Mouse (Mus musculus): ENCODE measurements around the gene Pxdc1. TPM values are rescaled to one million over a fixed set of nuclear protein-coding genes. Genes with fewer than 3 reads are reported as not detected.
A peak's percentile ranks its signal among the peaks of the same experiment; 100 is the strongest.

The Pxdc1 gene
- total RNA-seq, 2 experiments from 2014 or later: 4.3 to 12.2 TPM

GRCm38 (mm10) chr13:34652016-34652352 is 1.3 kb downstream of the Pxdc1 start:
- no peak for DNase-seq (ENCODE audit: low spot score in 2 of 2)

- peak; percentile 12 to 32 for DNase-seq (ENCODE audit: low spot score in 2 of 2)
These were observed 1.8 kb downstream of the Pxdc1 start for GRCm38 (mm10) chr13:34651474-34651991.

- DNase-seq (ENCODE audit: low spot score in 2 of 2): peak in 1 of 2 experiments; percentile 15
These were observed 2.3 kb downstream of the Pxdc1 start for GRCm38 (mm10) chr13:34650953-34651352.

- DNase-seq (ENCODE audit: low spot score in 2 of 2): no peak
These were observed 2.9 kb downstream of the Pxdc1 start for GRCm38 (mm10) chr13:34650371-34650770.

GRCm38 (mm10) chr13:34647751-34648150 is 5.5 kb downstream of the Pxdc1 start:
- DNase-seq (ENCODE audit: low spot score in 2 of 2): no peak

- DNase-seq (ENCODE audit: low spot score in 2 of 2): no peak
These were observed 6.1 kb downstream of the Pxdc1 start for GRCm38 (mm10) chr13:34647221-34647620.

GRCm38 (mm10) chr13:34646240-34646750 is 7.0 kb downstream of the Pxdc1 start:
- DNase-seq (ENCODE audit: low spot score in 2 of 2): no peak

GRCm38 (mm10) chr13:34645519-34645918 is 7.8 kb downstream of the Pxdc1 start:
- no peak for DNase-seq (ENCODE audit: low spot score in 2 of 2)

GRCm38 (mm10) chr13:34644401-34644800 is 8.9 kb downstream of the Pxdc1 start:
- DNase-seq (ENCODE audit: low spot score in 2 of 2): no peak

- no peak for DNase-seq (ENCODE audit: low spot score in 2 of 2)
These were observed 9.4 kb downstream of the Pxdc1 start for GRCm38 (mm10) chr13:34643926-34644325.

GRCm38 (mm10) chr13:34642941-34643875 is 10.1 kb downstream of the Pxdc1 start:
- DNase-seq (ENCODE audit: low spot score in 2 of 2): peak; percentile 70 to 71

GRCm38 (mm10) chr13:34641066-34641465 is 12.2 kb downstream of the Pxdc1 start:
- DNase-seq (ENCODE audit: low spot score in 2 of 2): no peak

GRCm38 (mm10) chr13:34635978-34636377 is 17.3 kb downstream of the Pxdc1 start:
- peak; percentile 45 to 48 for DNase-seq (ENCODE audit: low spot score in 2 of 2)

GRCm38 (mm10) chr13:34630319-34630718 is 23.0 kb downstream of the Pxdc1 start:
- no peak for DNase-seq (ENCODE audit: low spot score in 2 of 2)

- no peak for DNase-seq (ENCODE audit: low spot score in 2 of 2)
These were observed 23.5 kb downstream of the Pxdc1 start for GRCm38 (mm10) chr13:34629741-34630140.

- no peak for DNase-seq (ENCODE audit: low spot score in 2 of 2)
These were observed 25.8 kb downstream of the Pxdc1 start for GRCm38 (mm10) chr13:34627446-34627845.

- no peak for DNase-seq (ENCODE audit: low spot score in 2 of 2)
These were observed 28.9 kb downstream of the Pxdc1 start for GRCm38 (mm10) chr13:34624414-34624813.

GRCm38 (mm10) chr13:34612402-34612801 is 40.9 kb downstream of the Pxdc1 start:
- no peak for DNase-seq (ENCODE audit: low spot score in 2 of 2)

GRCm38 (mm10) chr13:34609711-34610110 is 43.6 kb downstream of the Pxdc1 start:
- DNase-seq (ENCODE audit: low spot score in 2 of 2): no peak

- no peak for DNase-seq (ENCODE audit: low spot score in 2 of 2)
These were observed 46.2 kb downstream of the Pxdc1 start for GRCm38 (mm10) chr13:34607079-34607478.

- no peak for DNase-seq (ENCODE audit: low spot score in 2 of 2)
These were observed 47.4 kb downstream of the Pxdc1 start for GRCm38 (mm10) chr13:34605884-34606283.

GRCm38 (mm10) chr13:34605206-34605605 is 48.1 kb downstream of the Pxdc1 start:
- no peak for DNase-seq (ENCODE audit: low spot score in 2 of 2)
